Mouse (Mus musculus) right cerebral cortex, postnatal 4 days (tissue): Measurements from ENCODE around the gene Lrrc4.

Experiments used
- DNase-seq: peaks from one replicate; pipeline ENCODE4 v3.0.0-alpha.2; 2022

The Lrrc4 gene

DNA sequence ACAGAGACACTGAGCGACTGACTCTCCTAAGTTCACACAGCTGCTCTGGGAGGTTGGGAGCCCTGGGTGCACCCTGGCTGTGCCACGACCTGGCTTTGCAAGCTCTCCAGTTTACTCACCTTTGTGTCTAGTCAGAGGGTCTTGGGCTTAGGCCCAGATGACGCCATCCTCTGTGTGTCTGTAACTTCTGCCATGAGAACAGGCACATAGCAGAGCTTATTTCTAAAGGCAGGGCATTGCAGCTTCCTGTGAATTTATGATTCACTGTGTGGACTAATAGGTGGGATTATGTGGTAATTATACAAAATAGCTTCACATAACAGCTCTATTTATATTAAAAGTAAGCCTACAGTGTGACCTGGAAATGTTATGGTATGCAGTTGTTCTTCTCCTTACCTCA lies 168.5 kb downstream of the Lrrc4 start:
- no peak for DNase-seq

DNA sequence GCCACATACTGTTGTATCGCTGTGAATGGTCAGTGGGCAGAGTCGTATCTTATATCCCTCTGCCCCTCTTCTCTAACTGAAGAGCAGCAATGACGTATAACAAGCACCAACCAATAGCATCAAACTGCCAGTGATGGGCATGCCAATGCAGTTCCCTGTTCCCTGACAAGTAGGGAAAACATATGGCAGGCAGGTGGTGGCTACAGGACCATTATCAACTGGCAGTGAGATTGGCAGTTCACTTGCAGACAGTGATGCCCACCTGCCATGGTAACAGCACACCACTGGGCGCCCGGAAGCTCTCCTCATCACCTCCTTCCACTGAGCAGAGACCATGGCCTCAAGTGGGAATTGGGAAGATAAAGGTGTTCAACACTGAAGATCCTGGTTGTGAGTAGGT lies 175.0 kb downstream of the Lrrc4 start:
- no peak for DNase-seq

DNA sequence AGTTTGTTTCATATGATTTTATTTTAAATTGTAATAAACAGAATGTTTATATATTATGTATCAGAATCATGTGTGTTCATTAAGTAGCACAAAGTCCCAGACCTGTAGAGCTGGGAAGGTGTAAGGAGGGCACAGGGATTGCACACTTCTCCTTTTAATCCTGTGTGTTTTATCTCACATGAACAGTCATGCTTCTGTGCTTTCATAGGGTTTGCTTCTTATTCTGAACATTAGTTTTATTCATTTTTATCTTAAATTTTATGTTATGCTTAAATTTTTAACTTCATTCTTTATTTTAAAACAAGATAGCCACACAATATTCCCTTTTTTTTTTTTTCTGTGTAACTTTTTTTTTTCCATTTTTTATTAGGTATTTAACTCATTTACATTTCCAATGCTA lies 186.3 kb downstream of the Lrrc4 start:
- DNase-seq, result no peak

DNA sequence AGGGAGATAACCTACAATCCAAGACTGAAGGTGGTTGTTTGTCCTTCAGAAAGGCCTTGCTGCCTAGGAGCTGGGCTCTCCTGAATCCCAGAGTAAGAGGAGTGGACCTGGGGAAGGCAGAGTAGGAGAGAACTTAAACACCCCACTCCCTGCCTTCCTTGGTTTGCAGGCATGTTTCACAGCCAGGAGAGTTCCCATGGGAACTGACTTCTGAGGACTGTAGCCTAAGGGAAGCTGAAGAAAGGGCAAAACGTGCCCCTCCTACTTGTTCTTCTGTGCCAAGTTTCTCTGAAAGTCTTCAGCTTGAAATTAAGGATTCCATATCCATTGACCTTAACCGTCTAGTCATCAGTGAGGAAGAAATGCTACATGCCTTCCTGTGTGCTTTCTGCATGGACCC lies 188.6 kb downstream of the Lrrc4 start:
- no peak for DNase-seq

DNA sequence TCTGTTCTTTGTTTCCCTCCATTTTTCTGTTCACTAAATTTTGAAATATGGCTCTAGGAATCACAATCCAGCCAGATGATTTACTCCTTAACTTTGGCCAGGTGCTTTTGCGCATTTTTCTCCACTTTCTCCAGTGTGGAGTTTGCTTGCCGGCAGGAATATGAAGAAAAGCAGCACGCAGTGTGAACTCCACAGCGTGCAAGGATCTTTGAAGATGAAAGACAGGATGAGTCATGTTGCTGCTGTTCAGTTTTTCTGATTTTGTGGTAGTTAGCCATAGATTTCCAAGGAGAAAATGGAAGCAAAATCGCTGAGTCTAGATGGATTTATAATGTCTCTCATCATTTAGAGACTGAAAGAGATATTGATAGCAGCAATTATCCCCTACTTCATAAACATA lies 191.5 kb downstream of the Lrrc4 start:
- no peak for DNase-seq

DNA sequence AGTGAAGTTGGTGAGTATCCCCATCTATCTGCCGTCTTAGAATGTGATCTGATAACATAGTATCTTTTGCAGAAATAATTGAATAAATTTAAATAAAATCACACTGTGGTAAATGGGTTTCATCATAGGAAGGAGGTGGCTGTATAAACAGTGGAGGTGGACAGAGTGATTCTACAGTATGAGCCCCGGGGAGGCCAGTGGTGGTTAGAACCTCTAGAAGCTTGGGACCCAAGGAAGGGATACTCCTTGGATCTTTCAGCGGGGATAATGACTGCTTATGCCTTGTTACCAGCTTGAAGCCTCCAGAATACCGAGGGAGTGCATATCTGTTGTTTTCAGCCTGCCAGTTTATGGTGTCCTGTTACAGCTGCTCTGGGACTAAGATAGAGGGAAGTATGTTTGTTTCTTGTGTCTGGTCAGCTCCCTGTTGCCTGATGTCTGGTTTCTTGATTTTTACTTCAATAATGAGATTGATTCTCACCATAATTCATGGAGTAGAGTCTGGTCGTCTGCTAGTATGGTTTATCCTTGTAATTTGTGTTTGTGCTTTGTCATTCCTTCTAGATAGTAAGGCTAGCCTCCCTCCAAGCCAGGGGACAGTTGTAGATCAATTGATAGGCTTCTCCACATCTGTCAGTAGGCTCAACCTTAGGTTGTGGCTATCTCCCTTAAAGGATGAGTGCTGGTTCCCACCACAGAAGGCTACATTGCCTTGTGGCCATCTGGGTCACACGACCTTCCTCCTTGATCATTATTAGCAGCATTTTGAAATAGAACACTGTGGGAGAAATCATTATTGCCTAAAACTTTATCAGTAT lies 195.8 kb downstream of the Lrrc4 start:
- no peak for DNase-seq

DNA sequence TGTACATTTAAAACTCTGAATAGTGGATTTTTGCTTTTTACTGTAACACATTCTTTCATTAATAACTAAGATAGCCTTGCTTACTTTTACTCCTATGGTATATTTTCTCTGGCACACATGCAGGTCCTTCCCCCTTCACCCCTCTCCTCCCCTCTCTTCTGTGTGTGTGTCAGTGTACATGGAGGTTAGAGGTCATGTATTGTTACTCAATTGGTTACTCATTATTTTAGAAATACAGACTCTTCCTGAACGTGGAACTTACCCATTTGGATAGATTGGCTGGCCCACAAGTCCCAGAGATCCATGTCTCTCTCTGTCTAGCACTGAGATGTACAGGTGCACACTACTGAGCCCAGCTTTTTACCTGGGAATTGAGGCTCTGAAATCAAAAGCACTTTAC lies 196.5 kb downstream of the Lrrc4 start:
- DNase-seq, result no peak

DNA sequence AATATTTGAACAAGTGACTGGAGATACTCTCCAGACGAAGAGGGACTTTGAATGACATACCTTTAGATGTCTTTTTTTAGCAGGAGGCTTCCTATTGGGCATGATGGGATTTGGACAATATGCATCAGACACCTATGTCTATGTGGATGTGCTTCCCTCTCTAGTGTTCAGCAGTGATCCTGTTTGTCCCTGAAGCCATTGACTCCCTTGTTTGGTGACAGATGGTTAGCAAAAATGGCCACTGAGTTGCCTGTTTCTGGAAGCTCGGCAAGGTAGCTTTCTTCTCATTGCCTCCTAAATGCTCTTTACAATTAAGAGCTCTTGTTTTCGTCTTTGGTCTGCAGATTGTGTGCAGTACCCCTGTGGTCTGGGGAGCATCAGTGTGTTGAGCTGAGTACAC lies 197.9 kb downstream of the Lrrc4 start:
- DNase-seq, result no peak

DNA sequence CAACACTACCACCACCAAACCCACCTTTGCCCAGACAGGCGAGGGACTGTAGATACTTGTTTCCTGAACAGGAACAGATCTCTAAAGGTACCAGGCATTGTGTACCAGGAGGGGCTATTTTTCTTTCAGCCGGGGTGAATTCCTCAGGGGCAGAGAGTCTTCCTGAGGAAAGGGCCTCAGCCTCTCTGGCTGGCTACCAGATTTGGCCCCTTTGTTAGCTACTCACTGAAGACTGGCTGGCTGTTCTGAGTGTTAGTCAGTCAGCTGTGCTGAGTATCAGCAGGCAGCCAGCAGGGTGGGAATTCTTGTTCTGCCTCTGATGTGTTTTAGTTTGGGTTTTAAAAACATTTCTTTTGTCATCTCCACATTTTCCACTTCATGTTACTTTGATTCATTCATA lies 198.4 kb downstream of the Lrrc4 start:
- DNase-seq, result peak; percentile 25

DNA sequence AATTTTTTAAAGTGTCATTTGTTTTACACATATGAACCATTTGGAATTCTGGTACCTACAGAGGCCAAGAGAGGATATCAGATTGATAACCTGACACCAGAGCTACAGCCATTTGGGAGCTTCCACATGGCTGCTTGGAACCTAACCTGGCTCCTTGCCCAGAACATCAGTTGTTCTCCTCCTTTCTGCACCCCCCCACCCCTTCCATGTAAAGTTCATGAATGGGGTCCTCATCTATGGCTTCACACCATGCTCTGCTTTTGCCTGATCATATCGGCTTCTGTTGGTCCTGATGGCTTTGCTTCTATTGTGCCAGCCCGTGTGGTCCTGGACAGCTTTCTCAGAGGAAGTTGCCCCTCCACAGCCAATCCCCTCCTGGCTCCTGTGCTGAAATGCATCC lies 200.6 kb downstream of the Lrrc4 start:
- no peak for DNase-seq

DNA sequence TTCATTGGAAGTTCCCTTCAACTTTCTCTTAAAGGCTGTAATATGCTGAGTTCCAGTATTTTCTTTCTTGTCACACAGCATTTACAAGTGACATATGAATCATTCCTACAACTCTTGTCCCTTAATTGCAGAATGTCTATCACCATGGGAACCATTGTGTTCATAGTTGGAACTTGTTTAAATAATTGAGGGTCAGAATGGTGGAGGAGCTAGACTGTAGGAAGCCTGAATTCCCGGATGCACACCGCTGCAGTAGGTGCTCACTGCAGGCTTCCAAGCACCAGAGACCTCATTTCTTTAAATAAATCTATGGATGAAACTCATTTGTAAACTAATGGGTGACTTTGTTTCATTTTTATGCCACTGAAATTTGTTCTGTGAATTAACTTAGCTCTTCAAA lies 201.7 kb downstream of the Lrrc4 start:
- no peak for DNase-seq

DNA sequence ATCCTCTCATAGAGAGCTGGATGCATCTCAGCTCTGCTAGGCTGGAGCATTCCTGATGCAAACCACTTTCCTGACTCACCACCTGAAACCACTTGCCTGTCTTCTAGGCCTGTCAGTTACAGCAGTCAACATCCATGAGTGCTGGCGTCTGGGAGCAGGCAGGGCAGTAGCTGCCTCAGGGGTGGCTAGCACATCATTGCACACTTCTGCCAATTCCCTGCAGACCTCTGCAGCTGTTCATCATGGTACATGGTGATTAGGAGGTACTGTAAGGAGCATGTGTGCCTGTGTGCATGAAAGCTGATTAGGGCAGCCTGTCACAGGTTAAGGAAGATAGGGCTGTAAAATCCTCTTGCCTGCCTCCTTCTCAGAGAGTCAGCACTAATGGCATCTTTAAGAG lies 203.1 kb downstream of the Lrrc4 start:
- DNase-seq, result no peak

DNA sequence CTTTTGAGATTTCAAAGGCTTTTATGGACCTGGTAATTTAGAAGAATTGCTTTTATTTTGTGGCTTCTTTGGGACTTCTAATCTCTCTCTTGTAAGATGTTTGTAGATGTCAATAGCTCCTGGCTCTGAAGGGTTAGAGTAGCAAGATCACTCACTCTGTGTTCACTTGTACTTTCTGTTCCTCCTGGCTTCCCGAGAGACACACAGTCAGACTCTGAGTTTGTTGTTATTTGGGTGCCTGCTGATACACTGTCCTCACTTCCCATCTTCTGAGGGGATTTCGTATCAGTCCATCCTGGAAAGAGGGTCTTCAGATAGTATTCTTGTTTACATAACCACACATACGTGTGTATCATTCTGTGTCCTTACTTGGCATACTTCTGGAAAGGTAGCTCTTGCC lies 208.6 kb downstream of the Lrrc4 start:
- no peak for DNase-seq

DNA sequence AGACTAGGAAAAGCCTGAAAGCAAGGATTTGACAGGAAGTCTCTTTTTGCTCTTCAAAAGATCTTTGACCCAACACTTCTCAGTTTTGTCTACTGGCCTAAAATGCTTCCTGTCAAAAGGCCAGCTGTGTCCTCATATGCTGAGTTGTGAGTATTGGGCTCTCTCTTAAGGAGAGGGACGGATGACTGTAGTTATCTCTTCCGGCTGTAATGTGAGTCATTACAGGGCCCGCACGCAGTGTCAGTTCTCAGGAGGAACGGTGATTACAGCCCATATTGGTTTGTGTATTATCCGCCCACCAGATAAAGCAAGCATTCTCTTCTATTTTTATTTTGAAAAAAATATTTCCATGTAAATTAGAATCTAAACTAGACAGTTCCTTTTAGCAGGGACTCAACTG lies 209.0 kb downstream of the Lrrc4 start:
- DNase-seq, result no peak

DNA sequence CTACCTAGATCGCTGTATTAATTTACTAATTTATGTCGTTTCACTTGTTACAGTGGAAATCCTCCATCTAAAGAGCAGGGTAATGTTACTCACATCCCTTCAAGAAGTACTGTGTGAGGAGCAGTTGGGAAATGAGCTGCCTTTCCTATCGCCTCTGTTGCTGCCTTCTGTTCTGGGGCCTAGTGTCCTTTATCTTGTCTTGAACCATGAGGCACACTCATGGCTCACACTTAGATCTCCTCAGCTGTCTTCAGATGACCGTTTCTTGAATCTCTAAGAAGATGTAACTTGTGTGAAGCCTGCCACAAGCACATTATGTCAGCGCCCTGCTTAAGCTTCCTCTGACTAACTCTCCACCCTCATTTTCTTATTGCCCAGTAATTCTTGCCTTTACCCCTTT lies 209.6 kb downstream of the Lrrc4 start:
- DNase-seq, result no peak

DNA sequence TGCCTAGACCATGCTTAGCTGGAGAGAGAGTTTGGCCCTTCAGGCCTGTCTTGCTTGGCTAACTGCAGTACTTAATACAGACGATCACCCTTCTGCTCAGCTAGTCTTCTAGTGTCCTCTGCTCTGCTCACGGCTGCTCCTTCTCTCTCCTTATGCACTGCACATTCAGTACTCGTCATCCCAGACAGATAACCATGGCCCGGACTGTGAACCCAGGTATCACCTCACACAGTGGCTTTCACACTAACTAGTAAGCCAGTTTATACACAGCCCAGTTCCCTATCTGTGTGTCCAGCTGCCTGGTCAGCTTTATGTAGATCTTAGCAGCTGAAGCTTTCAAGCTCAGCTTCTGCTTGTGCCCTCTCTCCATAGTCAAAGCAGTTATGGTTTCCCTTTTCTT lies 210.1 kb downstream of the Lrrc4 start:
- DNase-seq, result no peak

DNA sequence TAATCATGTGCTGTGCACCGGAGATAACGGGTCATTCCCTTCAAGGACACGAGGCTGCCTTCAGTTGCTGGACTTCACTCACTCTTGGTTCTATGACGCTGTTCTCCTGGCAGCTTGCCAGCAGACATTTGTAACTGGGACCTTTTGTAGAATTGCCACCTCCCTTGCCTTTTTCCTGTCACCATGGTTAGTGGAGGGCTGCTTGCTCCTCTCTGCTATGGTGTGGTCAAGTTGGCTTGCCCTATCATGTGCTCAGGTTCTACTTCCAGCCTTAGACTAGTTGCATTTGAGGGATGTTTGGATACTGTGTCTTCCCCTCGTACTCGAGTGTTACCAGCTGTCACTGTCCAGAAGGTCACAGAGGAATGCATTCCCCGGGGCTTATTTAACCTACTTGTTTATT lies 212.8 kb downstream of the Lrrc4 start:
- DNase-seq, result peak; percentile 42

DNA sequence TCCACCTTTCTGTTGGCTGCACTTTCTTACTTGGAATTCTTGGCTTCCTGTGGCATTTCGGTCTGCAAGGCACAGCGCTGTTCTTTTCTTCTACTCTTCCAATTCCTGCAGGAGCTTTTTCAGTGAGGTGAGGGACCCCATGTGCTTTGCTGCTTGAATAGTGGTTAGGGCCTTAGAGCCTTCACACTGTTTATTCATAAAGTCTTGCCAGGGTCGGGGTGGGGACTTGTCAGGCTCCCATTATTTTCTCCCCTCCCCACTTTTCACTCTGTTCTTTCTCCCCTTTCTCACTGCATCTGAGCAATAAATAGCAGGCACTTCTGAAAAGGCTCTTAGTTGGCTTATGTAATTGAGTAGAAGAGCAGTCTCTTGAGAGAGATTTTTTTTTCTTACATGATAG lies 213.2 kb downstream of the Lrrc4 start:
- DNase-seq, result no peak

DNA sequence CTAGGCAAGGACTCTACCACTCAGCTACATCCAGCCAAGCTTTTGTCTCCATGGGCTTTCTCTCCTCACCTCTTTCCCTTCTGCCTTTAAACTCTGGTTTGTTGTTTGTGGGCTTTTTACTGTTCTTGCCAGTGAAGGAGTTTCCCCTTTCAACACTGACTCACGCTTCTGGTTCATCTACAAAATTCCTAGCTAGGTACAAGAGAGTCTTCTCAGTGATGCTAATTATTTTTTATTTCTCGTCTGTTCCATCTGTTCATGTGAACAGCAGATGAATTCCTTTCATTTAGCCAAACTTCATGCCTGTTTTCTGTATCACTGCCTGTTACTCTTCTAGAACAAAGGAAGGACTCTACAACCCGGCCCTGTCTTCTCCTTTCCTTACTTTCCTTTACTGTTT lies 215.6 kb downstream of the Lrrc4 start:
- DNase-seq, result no peak

DNA sequence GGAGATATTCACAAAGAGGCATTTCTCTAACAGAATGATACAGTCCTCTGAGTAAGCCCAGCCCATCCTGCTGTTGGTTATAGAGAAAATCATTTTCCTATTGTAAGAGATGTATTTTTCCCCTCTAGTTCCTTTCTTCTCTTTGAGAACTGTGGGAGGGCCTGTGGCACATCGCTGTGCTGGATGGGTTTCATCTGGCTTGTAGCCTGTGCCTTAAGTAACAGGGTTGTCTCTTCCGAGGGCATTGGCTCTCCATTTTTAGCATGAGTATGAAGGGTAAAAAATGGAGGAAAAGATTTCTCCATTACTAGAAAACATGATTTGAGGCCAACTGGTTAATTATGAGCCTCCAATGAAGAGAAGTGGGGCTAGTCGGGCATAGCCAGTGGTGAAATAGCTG lies 216.1 kb downstream of the Lrrc4 start:
- no peak for DNase-seq

DNA sequence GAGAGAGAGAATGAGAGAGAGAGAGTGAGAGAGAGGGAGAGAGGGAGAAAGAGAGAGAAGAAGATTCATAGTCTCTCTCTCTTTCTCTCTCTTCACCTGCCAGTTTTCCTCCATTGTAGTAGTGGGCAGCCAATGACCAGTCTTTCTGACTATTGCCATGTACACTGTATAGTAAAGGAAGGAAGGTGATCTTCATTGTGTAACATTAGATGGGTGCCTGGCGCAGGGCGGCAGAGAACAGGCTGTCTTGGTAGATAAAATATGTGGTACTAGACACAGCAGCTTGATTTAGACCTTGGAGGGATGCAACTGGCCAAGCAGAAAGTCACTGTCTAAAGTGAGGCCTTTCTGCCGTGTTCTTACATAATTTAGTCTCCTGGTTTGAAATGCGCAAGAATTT lies 216.7 kb downstream of the Lrrc4 start:
- no peak for DNase-seq

DNA sequence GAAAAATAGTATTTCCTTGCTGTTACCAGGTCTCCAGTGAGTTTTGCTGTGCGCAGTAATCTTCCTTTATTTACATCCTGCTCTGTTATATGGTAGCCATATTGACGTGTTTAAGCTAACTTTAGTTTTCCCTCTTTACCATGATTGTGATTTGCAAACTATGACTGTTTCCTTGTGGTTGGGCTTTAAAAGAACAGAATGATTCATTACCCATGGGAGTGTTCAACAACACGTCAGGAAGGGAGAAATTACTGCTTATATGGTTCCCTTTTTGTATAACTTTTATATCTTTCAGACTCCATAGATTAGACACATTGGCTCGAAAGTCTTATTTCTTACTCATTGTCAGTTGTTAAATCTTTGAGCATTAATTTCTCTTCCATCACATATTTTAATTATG lies 218.1 kb downstream of the Lrrc4 start:
- no peak for DNase-seq
